Mouse (Mus musculus) heart, adult 2 months (tissue): Measurements from ENCODE around the gene Atp11a.

Source experiments
- CTCF ChIP-seq: fragments of 200-600 bp; IDR thresholded peaks from 2 replicates; pipeline ENCODE4 v1.8.1; 2022; ENCODE audit warnings: antibody characterized with exemption, mild to moderate bottlenecking, moderate library complexity
- EP300 ChIP-seq: fragments of 200-500 bp; IDR thresholded peaks from 2 replicates; pipeline ENCODE4 v1.6.1; 2011; ENCODE audit warnings: low read depth, low read length, control low read depth; ENCODE audit not compliant: insufficient read depth
- POLR2A ChIP-seq: fragments of 200-500 bp; IDR thresholded peaks from 2 replicates; pipeline ENCODE4 v1.6.1; 2011; ENCODE audit warnings: mild to moderate bottlenecking, low read depth, low read length, control low read depth; ENCODE audit not compliant: insufficient read depth

DNA sequence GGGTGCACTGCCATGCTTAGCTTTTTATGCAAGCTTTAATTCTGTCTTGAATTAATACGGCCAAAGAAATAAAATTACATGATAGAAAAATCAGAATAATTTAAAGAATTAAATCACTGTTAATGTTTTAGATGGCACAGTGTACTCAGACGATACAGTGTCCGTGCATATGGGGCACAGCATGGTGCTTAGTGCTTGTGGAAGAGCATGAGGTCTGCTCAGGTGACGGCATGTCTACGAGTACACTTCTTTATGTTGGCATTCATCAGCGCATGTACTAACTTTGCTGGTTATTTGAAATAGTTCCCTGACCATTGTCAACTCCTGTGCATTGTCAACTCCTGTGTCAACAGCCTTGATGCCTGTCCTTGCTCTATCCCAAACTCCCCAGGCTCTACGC, 12.5 kb downstream of the Atp11a start:
- no peak for TF ChIP-seq CTCF
- TF ChIP-seq EP300 = no peak
- TF ChIP-seq POLR2A = no peak
